Mouse (Mus musculus): ENCODE results near the gene Epb41. TPM values are rescaled to one million over a fixed set of nuclear protein-coding genes. Genes with fewer than 3 reads are reported as not detected.
A peak's percentile ranks its signal among the peaks of the same experiment; 100 is the strongest.

Epb41 gene
- polyA plus RNA-seq, 1 experiment from 2014 or later, result 133 TPM

DNA sequence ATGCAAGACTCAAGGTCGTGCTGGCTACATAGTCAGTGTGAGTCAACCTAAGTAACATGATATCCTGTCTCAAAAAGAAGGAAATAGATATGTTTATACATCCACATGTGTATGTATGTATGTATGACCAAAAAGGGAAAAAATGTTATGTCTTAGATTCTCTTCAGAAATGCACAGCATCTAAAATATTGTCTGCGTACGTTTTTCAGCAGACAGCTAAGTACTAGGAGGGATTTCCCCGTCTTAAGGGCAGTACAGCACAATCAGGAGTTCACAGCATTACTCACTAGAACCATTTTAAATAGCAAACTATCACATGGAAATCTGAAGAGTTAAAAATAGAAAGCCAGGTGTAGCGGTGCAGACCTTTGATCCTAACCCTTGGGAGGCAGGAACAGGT lies 38.0 kb downstream of the Epb41 start:
- Histone ChIP-seq H3K27ac (replicated peaks) (no peak overlapping the region), H3K36me3 (replicated peaks) (peaks cover 15% of the 10 kb centered on the region; the same call in 1 of the 2 replicates), H3K27me3 (replicated peaks; ENCODE audit: low read depth, poor library complexity, severe bottlenecking) (no peaks in the 10 kb centered on the region), H3K4me3 (no peak overlapping the region), H3K4me1 (peaks cover 67% of the 10 kb centered on the region), H3K9me3 (no peaks in the 10 kb centered on the region)
- DNase-seq (ENCODE audit: low spot score), result no peak
- WGBS, result 83% methylated on average over 5 of the region's 5 CpGs

DNA sequence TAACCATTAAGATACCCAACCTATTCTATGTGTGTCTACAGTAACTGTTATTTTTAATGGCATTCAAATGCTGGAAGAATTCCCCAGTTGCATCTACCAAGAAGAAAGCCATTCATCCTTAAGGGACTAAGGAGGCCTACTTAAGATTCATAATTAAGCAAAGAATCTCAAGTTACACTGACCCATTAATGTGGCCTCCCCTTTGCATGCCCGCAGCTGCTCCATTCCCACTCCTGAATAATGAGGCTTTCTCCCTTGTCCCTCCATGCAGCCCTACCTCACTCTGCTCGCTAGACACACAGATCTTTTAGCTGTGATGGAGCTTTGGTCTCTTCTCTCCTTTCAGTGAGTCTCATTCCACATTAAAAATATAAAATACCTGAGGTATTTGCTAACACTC lies 40.9 kb downstream of the Epb41 start:
- Histone ChIP-seq H3K4me3 (no peak overlapping the region), H3K36me3 (replicated peaks) (peaks cover 6% of the 10 kb centered on the region; the same call in 1 of the 2 replicates), H3K27ac (replicated peaks) (0 out of 2 replicates have a peak overlapping the region, but pooled peaks have one; percentile 21), H3K9me3 (no peaks in the 10 kb centered on the region), H3K27me3 (replicated peaks; ENCODE audit: low read depth, poor library complexity, severe bottlenecking) (no peaks in the 10 kb centered on the region), H3K4me1 (peaks cover 77% of the 10 kb centered on the region)
- peak; percentile 28 for DNase-seq (ENCODE audit: low spot score)
- 26% methylated on average over 2 of the region's 2 CpGs for WGBS

- H3K4me1 ChIP-seq, result peaks cover 70% of the 10 kb centered on the region
- no peak overlapping the region for H3K4me3 ChIP-seq
- peaks cover 4% of the 10 kb centered on the region; the same call in 1 of the 2 replicates for H3K36me3 ChIP-seq (replicated peaks)
- H3K27me3 ChIP-seq (replicated peaks; ENCODE audit: low read depth, poor library complexity, severe bottlenecking), result no peaks in the 10 kb centered on the region
- DNase-seq (ENCODE audit: low spot score), result no peak
- no peak overlapping the region for H3K27ac ChIP-seq (replicated peaks)
- H3K9me3 ChIP-seq, result no peaks in the 10 kb centered on the region
- 86% methylated on average over 1 of the region's 1 CpGs for WGBS
Measured at GRCm38 (mm10) chr4:132033183-132033582, 41.9 kb downstream of the Epb41 start.

DNA sequence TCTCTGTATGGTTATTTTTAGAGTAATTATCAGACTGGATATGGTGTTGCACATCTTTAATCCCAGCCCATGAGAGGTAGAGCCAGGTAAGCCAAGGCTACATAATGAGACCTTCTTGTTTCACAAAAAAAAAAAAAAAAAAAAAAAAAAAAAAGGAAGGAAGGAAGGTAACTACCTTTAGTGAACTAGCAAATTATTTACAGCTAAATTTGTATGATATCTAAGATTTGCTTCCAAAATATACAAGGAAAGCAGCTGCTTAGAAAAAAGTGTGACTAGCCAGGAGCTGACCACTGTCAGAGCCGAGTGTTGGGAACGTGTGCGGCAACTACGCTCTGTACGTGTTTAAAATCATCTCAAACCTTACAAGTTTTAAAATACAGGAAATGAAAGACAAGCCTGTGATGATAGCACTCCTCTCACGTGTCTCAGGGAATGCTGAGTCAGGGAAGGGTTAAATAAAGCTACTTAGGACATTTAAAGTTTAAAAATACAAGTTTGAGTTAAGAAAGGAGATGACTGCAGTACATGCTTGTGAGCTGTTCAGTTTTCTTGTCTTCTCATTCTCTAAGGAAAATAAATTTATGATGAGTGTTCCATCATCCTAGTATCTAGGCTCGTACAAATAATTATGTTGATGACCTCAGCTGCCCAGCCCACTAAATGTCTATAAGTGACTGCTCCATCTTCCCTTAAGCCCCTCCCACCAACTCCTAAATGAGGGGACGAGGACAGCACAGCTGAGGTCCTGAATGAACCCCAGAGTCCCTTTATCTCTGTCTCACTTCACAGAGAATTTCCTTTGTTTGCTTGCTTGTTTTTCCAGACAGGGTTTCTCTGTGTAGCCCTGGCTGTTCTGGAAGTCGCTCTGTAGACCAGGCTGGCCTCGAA lies 45.0 kb downstream of the Epb41 start:
- H3K4me3 ChIP-seq, result no peak overlapping the region
- no peaks in the 10 kb centered on the region for H3K9me3 ChIP-seq
- no peak overlapping the region for H3K27ac ChIP-seq (replicated peaks)
- no peak for DNase-seq (ENCODE audit: low spot score)
- no peaks in the 10 kb centered on the region for H3K27me3 ChIP-seq (replicated peaks; ENCODE audit: low read depth, poor library complexity, severe bottlenecking)
- H3K4me1 ChIP-seq, result peaks cover 49% of the 10 kb centered on the region
- no peaks in the 10 kb centered on the region; the same call in 1 of the 2 replicates for H3K36me3 ChIP-seq (replicated peaks)
- WGBS, result 71% methylated on average over 10 of the region's 10 CpGs

- H3K4me3 ChIP-seq, result no peak overlapping the region
- 96% methylated on average over 1 of the region's 1 CpGs for WGBS
Measured at GRCm38 (mm10) chr4:132027806-132028205, 47.3 kb downstream of the Epb41 start.

GRCm38 (mm10) chr4:132027167-132027566 lies 48.0 kb downstream of the Epb41 start:
- Histone ChIP-seq H3K36me3 (replicated peaks) (peaks cover 11% of the 10 kb centered on the region), H3K4me3 (no peak overlapping the region), H3K27me3 (replicated peaks; ENCODE audit: low read depth, poor library complexity, severe bottlenecking) (no peaks in the 10 kb centered on the region), H3K9me3 (no peaks in the 10 kb centered on the region), H3K4me1 (peaks cover 35% of the 10 kb centered on the region), H3K27ac (replicated peaks) (no peak overlapping the region)
- DNase-seq (ENCODE audit: low spot score), result no peak
- WGBS, result 82% methylated on average over 6 of the region's 6 CpGs

More at GRCm38 (mm10) chr4:132027806-132028205, 47.3 kb downstream of the Epb41 start:
- no peaks in the 10 kb centered on the region for H3K27me3 ChIP-seq (replicated peaks; ENCODE audit: low read depth, poor library complexity, severe bottlenecking)
- H3K36me3 ChIP-seq (replicated peaks), result peaks cover 4% of the 10 kb centered on the region
- H3K27ac ChIP-seq (replicated peaks), result no peak overlapping the region
- no peak for DNase-seq (ENCODE audit: low spot score)
- peaks cover 37% of the 10 kb centered on the region for H3K4me1 ChIP-seq
- H3K9me3 ChIP-seq, result no peaks in the 10 kb centered on the region

GRCm38 (mm10) chr4:132025738-132026527 lies 49.2 kb downstream of the Epb41 start:
- Histone ChIP-seq H3K9me3 (no peaks in the 10 kb centered on the region), H3K4me1 (peaks cover 24% of the 10 kb centered on the region), H3K27me3 (replicated peaks; ENCODE audit: low read depth, poor library complexity, severe bottlenecking) (no peaks in the 10 kb centered on the region), H3K36me3 (replicated peaks) (peaks cover 15% of the 10 kb centered on the region), H3K27ac (replicated peaks) (no peak overlapping the region), H3K4me3 (no peak overlapping the region)
- DNase-seq (ENCODE audit: low spot score), result no peak
- WGBS, result 31% methylated on average over 5 of the region's 5 CpGs

- Histone ChIP-seq H3K27ac (replicated peaks) (0 out of 2 replicates have a peak overlapping the region, but pooled peaks have one; percentile 19), H3K4me3 (no peak overlapping the region), H3K36me3 (replicated peaks) (peaks cover 15% of the 10 kb centered on the region), H3K4me1 (peaks cover 18% of the 10 kb centered on the region), H3K27me3 (replicated peaks; ENCODE audit: low read depth, poor library complexity, severe bottlenecking) (no peaks in the 10 kb centered on the region), H3K9me3 (no peaks in the 10 kb centered on the region)
- DNase-seq (ENCODE audit: low spot score), result no peak
- 87% methylated on average over 2 of the region's 2 CpGs for WGBS
Measured at GRCm38 (mm10) chr4:132025264-132025663, 49.9 kb downstream of the Epb41 start.

DNA sequence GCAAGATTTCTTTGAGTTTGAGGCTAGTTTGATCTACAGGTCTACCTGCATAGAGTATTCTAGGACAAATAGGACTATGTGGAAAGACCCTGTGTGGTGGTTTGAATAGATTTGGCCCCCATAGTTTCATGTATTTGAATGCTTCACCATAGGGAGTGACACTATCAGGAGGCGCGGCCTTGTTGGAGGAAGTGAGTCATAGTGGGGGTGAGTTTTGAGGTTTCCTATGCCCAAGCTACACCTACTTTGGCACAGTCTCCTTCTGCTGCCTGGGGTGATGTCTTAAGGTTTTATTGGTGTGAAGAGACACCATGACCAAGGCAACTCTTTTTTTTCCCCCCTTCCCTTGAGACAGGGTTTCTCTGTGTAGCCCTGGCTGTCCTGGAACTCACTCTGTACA lies 51.3 kb downstream of the Epb41 start:
- WGBS, result 99% methylated on average over 2 of the region's 2 CpGs
- DNase-seq (ENCODE audit: low spot score), result no peak
- no peak overlapping the region for H3K27ac ChIP-seq (replicated peaks)

GRCm38 (mm10) chr4:132022639-132023038 lies 52.5 kb downstream of the Epb41 start:
- Histone ChIP-seq H3K9me3 (no peaks in the 10 kb centered on the region), H3K27me3 (replicated peaks; ENCODE audit: low read depth, poor library complexity, severe bottlenecking) (no peaks in the 10 kb centered on the region), H3K27ac (replicated peaks) (no peak overlapping the region), H3K4me1 (peaks cover 18% of the 10 kb centered on the region), H3K36me3 (replicated peaks) (peaks cover 15% of the 10 kb centered on the region), H3K4me3 (no peak overlapping the region)
- no peak for DNase-seq (ENCODE audit: low spot score)
- WGBS, result 95% methylated on average over 4 of the region's 4 CpGs

More for the DNA sequence above, 51.3 kb downstream of the Epb41 start:
- Histone ChIP-seq H3K27me3 (replicated peaks; ENCODE audit: low read depth, poor library complexity, severe bottlenecking) (no peaks in the 10 kb centered on the region), H3K4me3 (no peak overlapping the region), H3K4me1 (peaks cover 14% of the 10 kb centered on the region), H3K36me3 (replicated peaks) (peaks cover 15% of the 10 kb centered on the region), H3K9me3 (no peaks in the 10 kb centered on the region)

DNA sequence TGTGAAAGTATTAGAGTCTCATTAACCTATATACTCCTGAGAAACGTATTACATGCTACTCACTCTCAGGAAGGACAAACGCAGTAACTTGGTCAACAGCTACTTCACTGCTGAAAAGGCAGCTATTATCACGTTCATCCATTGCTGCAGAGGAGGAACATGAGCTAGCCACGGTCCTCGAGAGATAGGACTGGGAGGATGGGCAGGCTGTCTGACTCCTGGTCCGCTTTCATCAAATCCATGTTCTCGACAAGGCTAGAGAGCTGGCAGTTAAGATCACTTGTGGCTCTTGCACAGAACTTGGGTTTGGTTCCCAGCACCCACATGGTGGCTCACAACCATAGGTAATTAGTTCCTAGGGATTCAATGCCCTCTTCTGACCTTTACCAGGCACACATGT lies 53.2 kb downstream of the Epb41 start:
- Histone ChIP-seq H3K27me3 (replicated peaks; ENCODE audit: low read depth, poor library complexity, severe bottlenecking) (no peaks in the 10 kb centered on the region), H3K36me3 (replicated peaks) (peaks cover 15% of the 10 kb centered on the region), H3K4me1 (peaks cover 18% of the 10 kb centered on the region), H3K27ac (replicated peaks) (no peak overlapping the region), H3K9me3 (no peaks in the 10 kb centered on the region), H3K4me3 (no peak overlapping the region)
- no peak for DNase-seq (ENCODE audit: low spot score)
- 93% methylated on average over 7 of the region's 7 CpGs for WGBS

DNA sequence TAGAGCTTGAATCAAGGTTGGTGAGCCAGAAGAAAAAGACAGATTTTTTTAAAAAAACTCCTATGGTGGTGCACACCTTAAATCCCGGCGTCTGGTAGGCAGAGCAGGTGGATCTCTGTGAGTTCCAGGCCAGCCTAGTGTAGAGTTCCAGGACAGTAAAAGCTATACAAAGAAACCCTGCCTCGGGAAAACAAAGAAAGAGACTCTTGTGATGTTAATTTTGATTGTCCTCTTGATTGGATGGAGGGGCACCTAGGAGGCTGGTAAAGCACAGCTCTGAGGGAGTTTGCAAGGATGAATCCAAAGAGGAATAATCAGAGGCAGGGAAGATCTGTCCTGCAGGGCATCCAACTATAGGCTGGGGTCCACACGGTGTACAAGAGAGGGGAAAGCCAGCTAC lies 56.6 kb downstream of the Epb41 start:
- 33% methylated on average over 4 of the region's 4 CpGs for WGBS
- peaks cover 17% of the 10 kb centered on the region for H3K36me3 ChIP-seq (replicated peaks)
- no peak overlapping the region for H3K4me3 ChIP-seq
- H3K27ac ChIP-seq (replicated peaks), result no peak overlapping the region
- DNase-seq (ENCODE audit: low spot score), result no peak
- no peaks in the 10 kb centered on the region for H3K27me3 ChIP-seq (replicated peaks; ENCODE audit: low read depth, poor library complexity, severe bottlenecking)
- H3K4me1 ChIP-seq, result peaks cover 5% of the 10 kb centered on the region
- no peaks in the 10 kb centered on the region for H3K9me3 ChIP-seq

All from embryonic facial prominence, embryonic 10.5 days (tissue).